ENCODE assay signal across 29 mouse cellular contexts in genomic region chr6:29269006-29269668, GRCm38 (mm10). TPM values are rescaled to one million over a fixed set of nuclear protein-coding genes. Genes with fewer than 3 reads are reported as not detected.
"Had no signal": no experiment of that assay in that cellular context is flagged by ENCODE, and none has a peak within 500 bp of the region (broad histone marks: within the 10 kb centered on the region; RNA-seq: fewer than 3 reads in every experiment).

No protein-coding gene starts in this region.

- ATAC-seq: intestine, embryonic 15.5 days; midbrain, embryonic 16.5 days had no signal

- DNase-seq: kidney, adult 11 months; kidney, adult 8-10 months; kidney, postnatal 10 days; kidney, postnatal 36 days; layer of hippocampus, postnatal 36 days; liver, embryonic 13.5 days; retina, postnatal 1 day; thymus, adult 18-20 months; thymus, postnatal 36 days had no signal

- H3K36me3 ChIP-seq: intestine, embryonic 15.5 days; kidney, embryonic 15.5 days; liver, embryonic 13.5 days; neural tube, embryonic 13.5 days had no signal

- H3K27ac ChIP-seq: intestine, embryonic 15.5 days; kidney, embryonic 15.5 days; left cerebral cortex, adult 2 months; liver, embryonic 13.5 days; neural tube, embryonic 13.5 days had no signal

- H3K9me3 ChIP-seq: intestine, embryonic 15.5 days; kidney, embryonic 15.5 days; liver, embryonic 13.5 days; neural tube, embryonic 13.5 days had no signal

- H3K4me2 ChIP-seq: intestine, embryonic 15.5 days; kidney, embryonic 15.5 days; liver, embryonic 13.5 days; midbrain, embryonic 11.5 days; neural tube, embryonic 13.5 days had no signal

- H3K4me3 ChIP-seq: intestine, embryonic 15.5 days; kidney, embryonic 15.5 days; left cerebral cortex, adult 2 months; liver, embryonic 13.5 days; myocyte; neural tube, embryonic 13.5 days had no signal

- H3K9ac ChIP-seq: intestine, embryonic 15.5 days; kidney, embryonic 15.5 days; liver, embryonic 13.5 days; neural tube, embryonic 13.5 days had no signal

- H3K27me3 ChIP-seq: intestine, embryonic 15.5 days; kidney, embryonic 15.5 days had no signal

RNA-seq across cellular contexts. Expression of gene Fam71f2, which starts 10.3 kb away (rescaled TPM):
- total RNA-seq: layer of hippocampus, postnatal 10 days; neutrophil, adult 5-6 weeks had no signal

RNA-seq across cellular contexts. Expression of gene Fam71f1, which starts 49.8 kb away (rescaled TPM):
- total RNA-seq: layer of hippocampus, adult 8-10 months; layer of hippocampus, postnatal 10 days; layer of hippocampus, postnatal 36 days; left cerebral cortex, adult 2 months; left cerebral cortex, postnatal 10 days; left cerebral cortex, postnatal 36 days; megakaryocyte-erythroid progenitor cell, adult 5-6 weeks; monocyte, adult 5-6 weeks; neutrophil, adult 5-6 weeks had no signal
- polyA plus RNA-seq: intestine, embryonic 15.5 days; liver, embryonic 13.5 days; liver, embryonic 16.5 days; lung, embryonic 16.5 days; midbrain, embryonic 11.5 days; midbrain, embryonic 16.5 days; neural tube, embryonic 13.5 days; small intestine, adult 2 months; spleen, adult 2 months; stomach, embryonic 16.5 days; urinary bladder, adult 2 months had no signal
